Mouse (Mus musculus): Measurements from ENCODE around the gene Actr8. TPM values are rescaled to one million over a fixed set of nuclear protein-coding genes. Genes with fewer than 3 reads are reported as not detected.
A peak's percentile ranks its signal among the peaks of the same experiment; 100 is the strongest.

Gene Actr8
- polyA plus RNA-seq, 1 experiment: 49.8 TPM

DNA sequence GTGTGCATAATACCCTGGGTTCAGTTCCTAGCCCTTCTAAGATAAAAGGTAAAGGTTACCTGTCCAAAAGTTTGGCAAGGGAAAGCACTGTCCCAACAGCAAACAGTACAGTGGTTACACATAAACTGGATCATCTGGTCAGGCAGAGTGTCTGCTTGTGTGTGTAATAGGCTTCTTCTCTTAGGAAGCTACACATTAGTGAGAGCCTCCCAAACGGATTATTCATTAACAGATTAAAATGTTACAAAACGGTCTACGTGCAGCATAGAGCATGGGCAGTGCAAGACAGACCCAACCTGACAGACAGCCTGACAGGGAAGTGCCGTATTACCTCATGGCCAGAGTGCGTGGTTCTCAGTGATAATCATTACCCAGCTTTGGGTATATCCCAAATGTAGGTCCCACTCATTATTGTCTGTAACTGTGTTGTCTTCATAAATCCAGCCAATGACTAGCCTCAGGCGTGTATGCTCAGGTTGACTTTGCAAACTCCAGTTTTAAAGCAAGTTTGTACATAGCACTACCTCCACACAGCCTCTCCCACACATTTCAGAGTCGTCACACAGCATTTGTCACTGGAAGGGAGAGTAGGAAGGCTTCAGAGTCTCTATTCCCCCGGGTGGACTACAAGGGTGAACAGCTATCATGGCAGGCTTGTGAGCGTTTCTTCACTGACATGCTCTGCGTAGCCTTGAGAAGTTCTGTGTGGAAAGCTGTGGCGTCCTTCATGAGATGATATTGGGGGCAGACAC lies 18.0 kb downstream of the Actr8 start:
- DNase-seq (ENCODE audit: low spot score): no peak

DNA sequence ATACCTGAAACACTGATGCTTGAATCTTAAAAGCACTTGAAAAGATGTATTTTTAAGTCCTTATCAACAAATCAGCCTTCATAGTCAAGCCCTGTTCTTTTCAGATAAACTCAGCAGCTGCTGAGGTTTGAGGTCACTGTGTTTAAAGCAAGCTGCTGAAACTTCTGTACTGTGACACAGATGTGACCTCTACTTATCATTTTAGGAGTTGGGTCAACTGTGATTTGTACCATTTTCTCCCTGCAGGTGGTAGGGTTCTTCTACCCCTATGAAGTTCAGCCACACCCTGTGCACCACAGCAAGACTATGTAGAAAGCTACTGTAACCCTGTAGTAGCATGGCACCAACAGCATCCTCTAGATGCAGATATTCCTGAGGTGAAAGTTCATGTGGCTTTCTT lies 19.2 kb downstream of the Actr8 start:
- DNase-seq (ENCODE audit: low spot score): no peak

DNA sequence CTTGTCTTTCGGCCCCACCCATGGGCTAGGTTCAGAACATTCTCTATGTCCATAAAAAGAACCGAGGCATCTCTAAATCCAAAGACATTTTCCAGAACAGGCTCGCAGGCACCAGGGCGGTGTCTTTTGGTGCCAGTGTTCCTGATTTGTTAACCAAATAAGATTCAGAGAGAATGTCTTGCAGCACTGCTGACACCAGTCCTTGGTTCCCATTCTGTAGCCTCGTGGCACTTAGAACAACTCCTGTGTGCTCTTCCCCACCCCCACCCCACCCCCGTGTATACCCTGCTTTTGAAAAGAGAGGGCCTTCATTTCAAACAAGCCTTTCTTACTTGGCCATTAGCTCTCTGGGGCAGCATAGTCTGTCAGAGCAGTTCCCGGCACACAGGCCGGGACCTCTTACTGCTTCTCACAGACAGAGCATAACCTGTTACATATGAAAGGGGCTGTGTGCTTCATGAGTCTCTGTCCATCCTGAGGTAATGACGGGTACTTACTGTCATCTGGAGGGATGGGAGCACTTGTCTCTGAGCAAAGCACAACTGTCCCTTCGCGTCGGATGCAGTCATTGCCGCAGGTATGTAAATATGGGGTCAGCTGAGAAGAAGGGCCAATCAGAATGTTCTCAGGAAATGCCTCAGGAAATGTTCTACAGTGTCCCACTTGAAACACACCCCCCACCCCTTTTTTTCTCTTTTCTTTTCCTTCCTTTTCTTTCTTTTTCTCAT lies 20.8 kb downstream of the Actr8 start:
- DNase-seq (ENCODE audit: low spot score): no peak

DNA sequence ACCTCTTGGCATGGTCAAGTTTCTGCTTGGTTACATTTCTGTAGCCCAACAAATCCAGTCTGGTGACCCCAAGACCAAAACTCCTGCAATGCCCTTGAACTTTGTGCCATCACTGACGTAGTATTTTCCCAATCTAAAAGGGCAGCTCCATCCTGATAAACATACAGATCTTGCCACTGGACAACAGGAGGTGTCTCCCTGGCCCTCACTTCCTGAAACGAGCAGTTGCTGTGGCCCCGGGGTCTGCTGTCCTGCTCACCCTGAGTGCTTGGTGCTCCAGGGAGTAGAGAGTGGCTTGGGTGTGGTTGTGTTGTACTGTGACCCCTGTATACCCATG lies 21.3 kb downstream of the Actr8 start:
- DNase-seq (ENCODE audit: low spot score): no peak

DNA sequence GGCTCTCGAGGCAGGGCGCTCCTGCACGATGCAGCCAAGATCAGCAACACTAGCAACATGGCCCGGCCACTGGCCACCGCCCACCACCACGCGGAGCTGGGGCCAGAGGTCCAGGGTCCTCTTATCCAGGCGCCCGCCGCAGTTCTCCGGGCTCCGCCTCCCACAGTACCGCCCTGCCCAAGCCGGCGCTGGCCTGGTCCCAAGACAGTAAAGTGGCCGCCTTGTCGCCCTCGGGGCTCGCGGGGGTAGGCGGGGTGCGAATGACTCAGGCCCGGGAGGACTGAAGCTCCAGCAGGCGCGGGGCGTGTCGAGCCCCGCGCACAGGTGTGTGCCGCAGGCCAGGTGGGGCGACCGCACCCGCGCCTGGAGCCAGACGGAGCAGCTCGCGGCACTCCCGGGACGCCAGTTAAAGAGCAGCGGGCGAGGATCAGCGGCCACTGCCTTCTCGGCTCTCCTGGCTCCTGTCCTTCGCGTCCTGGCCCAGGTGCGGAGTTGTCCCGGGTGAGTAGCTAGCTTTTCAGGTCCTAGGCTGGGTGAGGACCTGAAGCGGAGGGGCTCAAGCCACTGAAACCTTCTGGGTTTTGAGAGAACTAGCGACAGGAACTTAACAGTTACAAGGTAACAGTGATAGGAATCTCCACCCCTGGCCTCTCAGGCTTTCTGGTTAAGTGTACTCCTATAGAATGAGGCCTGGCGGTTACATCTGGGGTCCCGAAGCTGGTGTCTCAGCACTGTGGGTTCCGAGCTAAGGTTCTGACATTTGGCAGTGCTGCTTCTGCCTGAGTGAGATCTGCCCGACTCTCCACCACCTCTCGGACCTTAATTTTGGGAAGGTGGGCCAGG lies 30.8 kb downstream of the Actr8 start, which contains the start of the genes Il17rb and Chdh:
Gene Il17rb (minus strand): TSS at position 164 of the 843 bp plus-strand sequence.
Gene Chdh (plus strand): TSS at position 291 of the 843 bp plus-strand sequence.
- DNase-seq (ENCODE audit: low spot score): peak; percentile 46

DNA sequence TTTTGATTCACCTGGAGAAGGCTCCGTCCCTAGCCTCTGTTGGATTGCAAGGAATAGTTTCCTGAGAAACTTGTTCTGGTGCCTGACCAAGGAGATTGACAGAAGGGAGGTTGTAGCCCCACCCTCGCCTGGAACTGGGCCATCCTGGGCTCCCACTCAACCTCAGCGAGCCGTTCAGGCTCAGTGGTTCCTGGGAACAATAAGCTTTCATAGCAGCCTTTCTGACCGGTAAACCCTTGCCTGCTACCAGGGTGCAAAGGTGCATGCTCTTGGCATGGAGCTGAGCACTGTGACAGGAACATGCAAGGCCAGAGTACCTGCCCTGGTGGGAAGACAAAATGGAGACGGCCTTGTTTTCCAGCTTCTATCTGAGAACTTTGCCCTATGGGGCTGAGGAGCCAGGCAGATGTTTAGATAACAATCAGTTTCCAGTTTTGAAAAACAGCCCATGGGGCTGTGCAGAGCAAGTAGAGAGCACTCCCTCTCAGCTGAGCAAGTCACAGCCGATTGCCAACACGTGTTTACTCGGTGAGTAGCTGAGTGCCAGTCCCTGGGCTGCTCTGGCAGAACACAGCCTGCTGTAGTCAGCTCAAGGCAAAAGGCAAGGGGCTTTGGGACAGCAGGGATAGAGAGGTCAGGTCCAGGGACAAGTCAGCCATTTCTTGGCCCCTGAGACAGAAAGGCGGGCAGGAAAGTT lies 31.9 kb downstream of the Actr8 start:
- DNase-seq (ENCODE audit: low spot score): no peak

DNA sequence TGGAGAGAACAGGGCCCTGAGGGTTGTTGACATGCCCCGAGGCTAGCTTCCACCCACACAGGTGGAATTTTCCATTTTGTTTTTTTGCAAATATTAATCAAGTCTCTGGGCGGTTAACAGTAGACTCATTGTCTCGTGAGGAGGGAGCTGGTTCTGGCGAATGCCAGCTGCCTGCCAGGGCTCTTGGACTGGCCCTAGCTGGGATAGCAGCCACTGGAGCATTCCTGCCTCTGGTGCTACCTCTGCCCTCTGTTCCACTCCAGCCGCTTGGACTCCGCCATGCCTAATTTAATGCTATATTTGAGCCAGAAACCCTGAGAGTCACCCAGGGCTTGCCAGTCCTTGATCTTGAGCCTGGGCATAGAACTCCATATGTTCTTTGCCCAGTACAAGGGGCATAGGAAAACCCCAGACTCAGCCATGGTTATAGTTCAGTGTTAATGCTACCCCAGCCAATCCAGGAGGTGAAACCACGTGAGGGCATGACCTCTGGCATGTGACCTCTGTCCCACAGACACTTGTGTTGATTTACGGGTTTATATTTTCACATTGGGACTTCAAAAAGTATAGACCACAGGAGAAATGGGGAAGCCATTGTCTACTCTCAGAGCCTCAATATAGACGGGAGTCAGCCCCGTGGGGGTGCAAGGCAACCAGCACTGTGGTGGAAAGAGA lies 33.9 kb downstream of the Actr8 start:
- no peak for DNase-seq (ENCODE audit: low spot score)

DNA sequence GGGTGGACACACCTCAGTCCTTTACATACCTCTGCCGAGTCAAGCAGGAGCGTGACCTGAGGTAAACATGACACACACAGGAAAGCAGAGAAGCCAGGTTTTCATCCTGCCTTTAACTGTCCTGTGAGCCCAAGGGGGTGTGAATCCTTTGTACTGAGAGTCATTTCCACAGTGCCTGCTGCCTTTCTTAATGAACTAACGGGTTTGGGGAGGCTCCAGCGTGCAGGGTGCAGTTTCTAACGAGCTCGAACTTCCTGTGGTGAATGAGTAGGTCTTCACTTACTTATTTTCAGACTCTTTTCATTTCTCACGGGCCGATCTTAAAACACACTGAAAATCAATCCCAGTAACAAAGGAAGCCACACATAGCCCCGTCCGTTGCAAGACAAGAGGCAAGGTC lies 36.4 kb downstream of the Actr8 start:
- no peak for DNase-seq (ENCODE audit: low spot score)

DNA sequence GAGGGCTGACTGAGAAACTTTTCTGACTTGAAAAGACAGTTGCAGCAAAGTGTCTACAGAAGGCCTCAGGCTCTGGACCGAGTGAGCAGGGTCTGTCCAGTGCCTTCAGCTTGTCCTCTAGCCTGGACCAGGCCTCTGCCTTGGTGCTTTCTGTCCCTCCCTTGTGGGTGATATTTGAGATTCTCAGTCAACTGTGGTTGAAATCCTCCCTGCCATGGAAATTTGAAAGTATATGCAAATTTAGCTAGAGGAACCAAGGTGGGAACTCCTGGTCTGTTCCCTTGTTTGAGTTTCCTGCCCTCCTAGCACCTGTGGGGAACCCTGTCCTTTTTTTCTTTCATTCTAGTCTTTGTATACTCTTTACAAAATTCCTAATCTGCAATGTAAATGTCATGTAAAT lies 36.9 kb downstream of the Actr8 start:
- DNase-seq (ENCODE audit: low spot score): no peak

DNA sequence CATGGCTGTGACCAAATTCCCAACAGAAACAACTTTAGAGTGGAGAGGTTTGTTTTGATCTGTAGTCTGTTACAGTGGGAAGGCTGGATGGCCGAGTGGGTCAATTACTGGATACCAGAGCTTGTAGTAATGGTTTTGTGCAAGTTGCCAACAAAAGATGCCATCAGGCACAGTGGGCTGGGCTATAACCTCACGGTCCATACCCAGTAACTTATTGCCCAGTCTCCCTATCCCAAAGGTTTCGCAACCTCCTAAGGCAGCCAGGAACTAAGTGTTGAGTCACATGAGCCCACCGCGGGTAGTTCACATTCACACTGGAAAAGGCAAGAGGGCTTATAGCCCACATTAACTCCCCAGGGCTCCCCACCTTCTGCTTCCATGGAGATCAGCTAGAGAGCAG lies 38.5 kb downstream of the Actr8 start:
- no peak for DNase-seq (ENCODE audit: low spot score)

DNA sequence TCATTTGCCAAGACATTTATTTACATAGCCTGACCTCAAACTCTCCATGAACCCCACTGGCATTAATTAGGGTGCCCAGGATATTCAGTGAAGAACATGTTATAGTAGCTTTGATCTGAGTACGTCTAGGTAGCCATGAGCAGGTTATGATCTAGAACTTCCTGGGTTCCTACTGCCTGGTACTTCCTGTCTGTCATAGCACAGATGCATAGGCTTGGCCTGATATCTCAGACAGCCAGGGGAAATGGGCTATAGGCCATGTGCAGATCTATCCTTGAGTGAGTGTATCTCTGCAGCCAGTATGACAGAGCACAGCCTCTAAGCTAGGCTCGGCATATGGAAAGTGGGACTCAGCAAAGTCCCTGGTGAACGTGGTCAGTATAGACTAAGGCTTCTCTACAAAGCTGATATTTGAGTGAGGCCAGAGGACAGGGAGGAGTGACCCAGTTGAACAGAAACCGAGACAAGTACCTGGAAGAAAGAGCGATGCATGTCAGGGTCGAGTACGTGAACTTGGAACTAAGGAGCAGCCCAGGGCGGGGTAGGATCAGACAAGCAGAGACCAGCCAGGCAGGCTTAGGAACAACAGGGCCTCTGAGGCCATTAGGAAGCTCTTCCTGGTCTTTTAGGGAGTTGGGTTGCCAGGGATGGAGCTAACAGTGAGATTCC lies 39.8 kb downstream of the Actr8 start:
- DNase-seq (ENCODE audit: low spot score): no peak

DNA sequence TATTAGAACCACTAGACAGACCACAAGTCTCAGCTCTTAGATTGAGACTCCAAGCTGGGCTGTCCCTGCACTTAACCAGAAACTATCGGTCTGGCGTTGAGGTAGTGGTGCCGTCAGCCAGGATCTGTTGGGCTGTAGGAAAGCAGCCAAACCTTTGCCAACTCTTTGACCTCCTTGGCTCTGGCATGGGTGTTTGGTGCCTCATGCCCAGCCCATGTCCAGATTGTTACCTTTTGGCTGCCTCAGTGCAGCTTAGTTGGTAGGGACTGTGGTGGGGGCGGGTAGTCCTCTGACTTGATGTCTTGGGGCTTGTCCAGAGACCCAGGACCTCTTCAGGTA lies 40.3 kb downstream of the Actr8 start:
- no peak for DNase-seq (ENCODE audit: low spot score)

DNA sequence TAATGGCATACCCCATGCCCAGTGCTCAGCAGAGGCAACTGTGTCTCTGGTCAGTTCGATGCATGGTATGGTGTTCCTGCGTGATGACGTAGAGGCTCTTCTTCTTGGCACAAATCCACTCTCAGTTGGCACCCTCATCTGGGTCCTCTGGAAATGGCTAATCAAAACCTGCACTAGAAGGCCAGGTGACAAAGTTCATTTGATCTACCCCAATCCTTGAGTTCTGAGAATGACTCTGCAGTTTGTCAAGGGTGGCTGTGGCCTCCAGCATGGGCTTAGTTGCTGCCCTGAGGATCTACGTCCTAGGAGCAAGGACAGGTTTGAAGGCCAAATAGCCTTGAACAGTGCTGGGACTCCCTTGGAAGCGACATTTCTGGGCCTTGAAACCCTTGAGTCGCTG lies 40.7 kb downstream of the Actr8 start:
- DNase-seq (ENCODE audit: low spot score): no peak

DNA sequence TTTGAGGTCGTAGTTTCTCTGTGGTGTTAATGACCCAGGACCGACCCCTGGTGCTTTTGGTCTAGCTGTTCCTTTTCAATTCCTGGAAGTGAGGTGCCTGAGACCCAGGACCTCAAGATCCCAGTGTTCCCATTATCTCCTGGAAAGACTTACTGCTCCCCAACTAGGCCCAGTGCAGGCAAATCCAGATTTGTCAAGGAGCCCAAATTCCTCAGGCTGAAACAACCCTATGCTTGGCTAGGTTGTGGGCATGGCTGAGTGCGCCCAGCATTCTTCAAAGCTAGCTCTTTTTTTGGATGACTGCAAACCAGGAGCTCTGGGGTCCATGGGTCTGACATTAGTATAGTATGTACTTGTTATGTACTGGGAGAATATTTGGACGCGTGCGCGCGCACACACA lies 41.2 kb downstream of the Actr8 start:
- DNase-seq (ENCODE audit: low spot score): no peak

DNA sequence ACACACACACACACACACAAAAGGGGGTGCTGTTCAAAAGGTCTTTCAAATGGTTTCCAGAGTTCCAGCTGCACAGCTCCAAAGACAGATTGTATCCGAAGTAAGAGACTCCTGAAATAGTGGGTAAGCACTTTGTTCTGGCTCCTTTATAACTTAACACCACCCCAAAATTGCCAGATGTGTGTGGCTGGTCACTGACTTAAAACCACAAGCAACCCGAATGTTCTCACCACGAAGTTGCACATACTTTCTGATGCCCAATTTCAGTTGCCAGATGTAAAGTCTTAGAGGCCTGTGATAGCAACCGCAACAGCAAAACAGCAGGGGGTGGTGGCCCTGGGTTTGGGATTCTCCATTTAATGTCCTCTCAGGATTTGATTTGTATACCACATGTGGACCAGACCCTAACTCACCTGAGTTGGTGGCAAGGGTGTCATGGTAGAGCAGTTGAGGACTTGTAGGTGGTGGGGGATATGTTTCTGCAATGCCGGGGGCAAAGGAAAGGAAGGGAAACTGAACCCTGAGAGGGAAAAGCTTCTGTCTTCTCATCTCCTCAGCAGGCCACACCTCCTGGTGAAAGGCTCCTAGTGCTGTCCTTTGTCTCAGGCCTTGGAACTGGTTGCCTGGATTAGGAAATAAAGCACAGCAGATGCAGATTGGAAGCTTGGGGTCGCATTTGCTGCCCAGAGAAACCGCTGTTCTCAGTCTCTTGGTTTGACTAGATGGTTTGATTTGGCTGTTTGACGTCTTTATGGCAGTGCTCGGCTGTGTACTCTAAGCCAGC lies 41.8 kb downstream of the Actr8 start:
- DNase-seq (ENCODE audit: low spot score): no peak

DNA sequence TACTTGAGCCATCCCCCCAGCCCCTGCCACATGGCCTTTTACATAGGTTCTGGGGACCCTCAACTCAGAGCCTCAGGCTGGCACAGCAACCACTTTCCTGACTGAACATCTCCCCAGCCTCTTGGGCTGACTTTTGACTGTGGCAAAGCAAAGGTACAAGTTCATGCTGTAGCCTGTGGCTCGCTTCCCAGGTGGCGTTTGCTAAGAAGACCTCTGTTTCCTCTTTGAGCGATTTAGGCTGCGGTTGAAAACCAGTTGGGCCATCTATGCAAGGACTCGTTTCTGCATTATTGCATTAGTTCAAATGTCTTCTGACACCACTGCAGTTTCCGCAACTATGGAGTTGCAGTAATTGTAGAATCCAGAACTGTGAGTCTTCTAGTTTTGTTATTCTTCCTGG lies 44.3 kb downstream of the Actr8 start:
- no peak for DNase-seq (ENCODE audit: low spot score)

DNA sequence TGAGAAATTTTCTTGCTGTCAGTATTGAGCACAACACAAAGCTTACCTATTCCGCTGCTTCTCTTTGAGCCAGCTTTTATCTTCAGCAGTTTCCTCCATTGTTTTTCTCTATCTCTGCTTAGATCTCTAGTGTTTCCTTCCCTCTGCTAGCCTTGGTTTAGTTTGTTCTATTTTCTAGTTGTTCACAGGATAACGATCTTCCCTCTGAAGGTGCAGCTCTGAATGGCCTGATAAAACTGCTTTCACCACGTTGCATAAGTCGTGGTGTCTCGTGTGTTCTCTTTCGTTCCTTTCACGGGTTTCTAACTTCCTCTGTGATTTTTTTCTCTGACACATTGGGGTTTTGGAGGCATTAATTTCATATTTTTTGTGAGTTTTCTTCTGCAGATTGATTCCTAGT lies 46.2 kb downstream of the Actr8 start:
- no peak for DNase-seq (ENCODE audit: low spot score)

DNA sequence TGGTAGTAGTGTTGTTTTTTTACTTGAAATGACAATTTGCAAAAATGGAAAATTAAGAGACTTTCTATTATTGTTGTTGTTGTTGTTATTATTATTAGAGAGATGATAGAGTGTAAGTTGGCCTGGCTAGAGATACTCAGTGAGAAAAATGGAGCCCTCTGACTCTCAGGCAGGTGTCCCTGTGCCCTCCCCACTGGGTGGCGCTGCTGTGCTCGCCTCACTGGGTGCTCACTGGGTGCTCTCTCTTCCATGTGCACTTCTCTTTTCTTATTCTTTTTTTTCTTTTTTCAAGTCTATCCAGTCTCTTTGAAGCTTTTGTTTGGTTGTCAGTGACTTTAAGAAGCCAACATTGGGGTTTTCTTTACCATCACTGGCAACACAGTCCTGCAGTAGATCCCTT lies 49.2 kb downstream of the Actr8 start:
- DNase-seq (ENCODE audit: low spot score): no peak

DNA sequence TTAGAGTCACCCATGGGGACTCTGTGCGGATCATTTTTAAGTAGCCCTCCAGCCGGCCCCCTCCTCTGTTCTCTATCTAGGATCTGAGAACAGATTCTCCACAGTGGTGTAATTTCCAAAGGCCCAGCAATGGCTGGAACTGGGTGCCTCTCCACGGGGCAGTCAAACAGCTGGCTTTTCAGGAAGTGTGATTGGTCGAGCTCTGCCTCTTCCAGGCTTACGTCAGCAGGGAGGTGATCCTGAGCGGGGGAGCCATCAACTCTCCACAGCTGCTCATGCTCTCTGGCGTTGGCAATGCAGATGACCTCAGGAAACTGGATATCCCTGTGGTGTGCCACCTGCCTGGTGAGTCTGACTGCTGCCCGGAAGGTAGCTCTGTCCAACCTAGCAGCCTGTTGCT lies 55.3 kb downstream of the Actr8 start:
- DNase-seq (ENCODE audit: low spot score): no peak

DNA sequence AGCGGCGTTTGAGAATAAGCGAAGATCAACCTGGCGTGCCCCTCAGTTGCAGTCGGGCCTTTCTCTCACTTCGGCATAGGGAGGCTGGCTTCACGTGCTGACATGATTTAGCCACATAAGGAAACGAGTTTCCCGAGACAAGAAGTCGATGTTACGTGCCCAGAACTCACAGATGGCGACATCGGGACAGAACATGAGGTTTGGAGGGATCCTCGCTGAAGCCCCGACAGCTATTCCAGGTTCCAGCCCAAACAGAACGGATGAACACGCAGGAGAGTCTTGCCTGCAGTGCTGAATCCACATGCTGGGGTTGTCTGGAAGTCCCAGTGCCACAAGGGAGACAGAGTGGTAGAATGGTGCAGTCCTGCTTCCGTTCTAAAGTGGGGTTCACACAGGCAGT lies 60.3 kb downstream of the Actr8 start:
- DNase-seq (ENCODE audit: low spot score): no peak

Measured in urinary bladder, adult 2 months (tissue).